Mouse (Mus musculus) layer of hippocampus, postnatal 14 days (tissue): ENCODE measurements around the gene Ltv1. TPM values are rescaled to one million over a fixed set of nuclear protein-coding genes. Genes with fewer than 3 reads are reported as not detected.

ENCODE experiments used
- DNase-seq, 2 experiments: peaks; one replicate each; pipeline ENCODE4 v3.0.0; 2021 to 2022; ENCODE audit warnings: low spot score in 2 of 2, mixed read lengths in 1 of 2
- total RNA-seq, 2 experiments: library from RNA; stranded (reverse); gene quantifications; 2 replicates each; pipeline ENCODE4 v1.2.3; 2021

Ltv1 gene
- total RNA-seq, 2 experiments from 2014 or later = 22.3 to 24.3 TPM

DNA sequence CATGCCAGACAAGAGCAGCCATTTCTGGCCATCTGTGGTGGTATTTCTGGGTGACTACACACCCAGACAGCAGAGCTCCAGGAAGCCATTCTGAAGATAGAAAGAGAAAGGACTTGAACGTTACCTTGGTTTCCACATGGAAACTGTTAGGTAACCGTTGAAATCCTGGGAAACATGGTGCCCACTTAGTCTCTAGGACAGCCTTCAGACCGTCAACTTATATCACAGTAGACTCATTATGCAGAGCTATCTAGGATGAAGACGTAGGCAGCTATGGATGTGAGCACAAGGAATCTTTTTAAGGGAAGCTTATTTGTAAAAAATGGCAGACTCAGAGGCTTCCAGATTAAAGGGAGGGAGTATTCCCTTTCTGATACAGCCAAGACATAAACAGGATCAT, 59.1 kb downstream of the Ltv1 start:
- no peak for DNase-seq

Other genes with a start within 250 kb of the Ltv1 start
- under 1 TPM; 0.21 to 0.36 TPM for gene Stx11, start 228.9 kb downstream of the Ltv1 start, total RNA-seq
- gene Sf3b5, start 187.8 kb downstream of the Ltv1 start, total RNA-seq = 1 to 10 TPM; 8.3 to 8.8 TPM
- 10 to 100 TPM; 38.4 to 39.4 TPM for gene Plagl1, start 132.7 kb downstream of the Ltv1 start, total RNA-seq
- gene Zc2hc1b, start 15.1 kb downstream of the Ltv1 start, total RNA-seq = not detected